Mouse (Mus musculus) lung, adult 2 months (tissue): ENCODE measurements around the gene Gm853. TPM values are rescaled to one million over a fixed set of nuclear protein-coding genes. Genes with fewer than 3 reads are reported as not detected.

ENCODE experiments used
- DNase-seq: peaks from one replicate; pipeline ENCODE4 v3.0.0; 2022
- H3K4me1 ChIP-seq: fragments of 200-500 bp; 2 replicates; pipeline ENCODE4 v1.6.1; 2011; ENCODE audit warnings: low read length; ENCODE audit not compliant: control insufficient read depth, insufficient read depth
- H3K4me3 ChIP-seq: fragments of 200-500 bp; replicated peaks from 2 replicates; pipeline ENCODE3; 2011; ENCODE audit warnings: low read depth, mild to moderate bottlenecking, control low read depth, low read length; ENCODE audit errors: extremely low read depth
- CTCF ChIP-seq: fragments of 200-500 bp; IDR thresholded peaks from 2 replicates; pipeline ENCODE4 v1.5.1; 2011; ENCODE audit warnings: mild to moderate bottlenecking, low read length, control low read depth; ENCODE audit not compliant: insufficient read depth
- POLR2A ChIP-seq: fragments of 200-500 bp; IDR thresholded peaks from 2 replicates; pipeline ENCODE4 v1.6.1; 2011; ENCODE audit warnings: low read depth, mild to moderate bottlenecking, control low read depth, low read length, borderline replicate concordance; ENCODE audit errors: extremely low read depth
- WGBS: fragments of 180-500 bp; shearing (Covaris S2); methylation state at CpG from one replicate; pipeline ENCODE4 v1.1.7; 2018; 5-methylcytosine and 5-hydroxymethylcytosine counted together
- polyA plus RNA-seq: library from polyadenylated mRNA; depleted of rRNA; stranded (reverse); fragments of >200 nt; gene quantifications from 2 replicates; pipeline ENCODE4 v1.2.3, GENCODE M21; 2012

Gene Gm853
- polyA plus RNA-seq, 1 experiment = not detected

GRCm38 (mm10) chr4:130192266-130192665, 29.9 kb downstream of the Gm853 start:
- Histone ChIP-seq H3K4me1 (no peaks in the 10 kb centered on the region), H3K4me3 (no peak overlapping the region)
- DNase-seq = no peak
- TF ChIP-seq CTCF (no peak), POLR2A (no peak)
- 25% methylated on average over 9 of the region's 9 CpGs for WGBS

- no peaks in the 10 kb centered on the region for H3K4me1 ChIP-seq
- DNase-seq = no peak
- WGBS = 49% methylated on average over 7 of the region's 7 CpGs
- H3K4me3 ChIP-seq = no peak overlapping the region
- TF ChIP-seq POLR2A (no peak), CTCF (no peak)
Measured at GRCm38 (mm10) chr4:130189606-130190005, 32.6 kb downstream of the Gm853 start.

GRCm38 (mm10) chr4:130188806-130189297, 33.3 kb downstream of the Gm853 start:
- DNase-seq = peak; percentile 83
- no peaks in the 10 kb centered on the region for H3K4me1 ChIP-seq
- WGBS = 2% methylated on average over 13 of the region's 13 CpGs
- no peak overlapping the region for H3K4me3 ChIP-seq
- TF ChIP-seq CTCF = peak; percentile 98
- TF ChIP-seq POLR2A = no peak

DNA sequence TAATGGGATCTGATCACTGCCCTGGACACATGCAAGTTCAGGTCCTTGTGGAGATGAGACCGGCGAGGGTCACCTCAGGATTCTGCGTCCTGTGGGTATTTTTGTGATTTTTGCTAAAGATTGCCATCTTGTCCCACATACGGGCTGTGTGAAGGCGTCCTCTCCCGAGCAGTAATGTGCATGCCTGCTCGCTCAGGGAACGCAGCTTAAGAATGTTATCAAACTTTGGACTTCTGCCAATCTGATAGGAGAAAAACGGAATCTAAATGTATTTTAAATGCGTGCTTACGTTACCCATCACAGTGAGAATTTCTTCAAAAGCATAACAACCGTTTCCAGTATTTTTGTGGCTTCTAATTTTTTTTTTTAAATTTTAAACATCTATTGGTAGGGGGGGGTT, 35.3 kb downstream of the Gm853 start:
- WGBS = 35% methylated on average over 12 of the region's 12 CpGs
- 0 out of 2 replicates have a peak, but pooled peaks cover 2% of the 10 kb centered on the region for H3K4me1 ChIP-seq
- TF ChIP-seq POLR2A (no peak), CTCF (no peak)
- DNase-seq = no peak
- no peak overlapping the region for H3K4me3 ChIP-seq

- TF ChIP-seq POLR2A (no peak), CTCF (no peak)
- Histone ChIP-seq H3K4me3 (no peak overlapping the region), H3K4me1 (0 out of 2 replicates have a peak, but pooled peaks cover 2% of the 10 kb centered on the region)
- no peak for DNase-seq
- 71% methylated on average over 9 of the region's 9 CpGs for WGBS
Measured at GRCm38 (mm10) chr4:130186450-130186849, 35.8 kb downstream of the Gm853 start.

DNA sequence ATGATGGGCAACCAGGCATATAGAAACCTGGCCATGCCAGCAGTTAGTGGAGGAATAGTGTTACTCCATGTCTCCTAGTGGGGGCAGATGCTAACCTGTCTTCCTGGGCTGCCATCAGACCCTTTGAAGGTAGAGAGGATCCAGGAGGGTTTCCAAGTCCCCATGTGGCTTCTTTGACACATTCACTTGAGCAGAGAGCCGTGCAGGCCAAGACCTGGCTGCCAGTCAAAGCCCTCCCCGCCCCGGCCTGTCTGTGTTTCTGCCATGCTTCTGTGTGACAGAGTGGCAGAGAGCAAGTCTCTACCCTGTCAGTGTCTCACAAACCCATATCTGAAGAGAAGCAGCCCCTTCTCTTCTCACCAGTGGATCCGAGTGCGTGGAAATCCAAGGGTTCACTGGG, 38.3 kb downstream of the Gm853 start:
- DNase-seq = no peak
- WGBS = 71% methylated on average over 5 of the region's 5 CpGs
- TF ChIP-seq CTCF (no peak), POLR2A (no peak)
- H3K4me3 ChIP-seq = no peak overlapping the region
- 0 out of 2 replicates have a peak, but pooled peaks cover 2% of the 10 kb centered on the region for H3K4me1 ChIP-seq

DNA sequence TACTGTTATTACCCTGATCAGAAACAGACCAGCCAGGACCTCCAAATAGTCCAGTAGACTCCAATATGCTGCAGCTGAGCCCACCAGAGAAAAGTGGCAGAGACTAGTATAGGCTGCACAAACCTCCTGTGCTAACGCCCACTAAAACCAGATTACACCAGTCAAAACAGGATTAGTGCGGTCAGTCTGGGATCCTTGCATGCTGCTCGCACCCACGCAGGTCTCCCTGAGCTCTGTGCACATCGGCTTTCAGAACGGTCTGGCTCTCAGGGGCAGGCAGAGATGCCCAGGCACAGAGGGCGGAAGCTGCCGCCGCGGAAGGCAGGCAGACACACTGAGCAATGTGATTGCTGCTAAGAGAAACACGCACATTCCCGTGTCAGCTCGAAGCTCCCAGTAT, 39.2 kb downstream of the Gm853 start:
- 81% methylated on average over 13 of the region's 13 CpGs for WGBS
- TF ChIP-seq CTCF (no peak), POLR2A (no peak)
- no peak overlapping the region for H3K4me3 ChIP-seq
- 0 out of 2 replicates have a peak, but pooled peaks cover 2% of the 10 kb centered on the region for H3K4me1 ChIP-seq
- DNase-seq = no peak

- Histone ChIP-seq H3K4me1 (peaks cover 13% of the 10 kb centered on the region), H3K4me3 (no peak overlapping the region)
- DNase-seq = no peak
- WGBS = 29% methylated on average over 4 of the region's 4 CpGs
- TF ChIP-seq POLR2A (no peak), CTCF (no peak)
Measured at GRCm38 (mm10) chr4:130181886-130182285, 40.3 kb downstream of the Gm853 start.

GRCm38 (mm10) chr4:130180909-130181602, 41.1 kb downstream of the Gm853 start:
- 80% methylated on average over 7 of the region's 7 CpGs for WGBS
- TF ChIP-seq POLR2A (no peak), CTCF (no peak)
- DNase-seq = no peak

GRCm38 (mm10) chr4:130179876-130180275, 42.3 kb downstream of the Gm853 start:
- no peak overlapping the region for H3K4me3 ChIP-seq
- H3K4me1 ChIP-seq = peaks cover 29% of the 10 kb centered on the region
- WGBS = 80% methylated on average over 3 of the region's 3 CpGs
- DNase-seq = no peak
- TF ChIP-seq CTCF = no peak
- TF ChIP-seq POLR2A = no peak

More at GRCm38 (mm10) chr4:130180909-130181602, 41.1 kb downstream of the Gm853 start:
- no peak overlapping the region for H3K4me3 ChIP-seq
- H3K4me1 ChIP-seq = peaks cover 19% of the 10 kb centered on the region
